Mouse (Mus musculus) lung, adult 2 months (tissue): ENCODE measurements around the gene Gm9918.

ENCODE experiments used
- CTCF ChIP-seq: fragments of 200-500 bp; IDR thresholded peaks from 2 replicates; pipeline ENCODE4 v1.5.1; 2011; ENCODE audit warnings: mild to moderate bottlenecking, low read length, control low read depth; ENCODE audit not compliant: insufficient read depth
- POLR2A ChIP-seq: fragments of 200-500 bp; IDR thresholded peaks from 2 replicates; pipeline ENCODE4 v1.6.1; 2011; ENCODE audit warnings: low read depth, mild to moderate bottlenecking, control low read depth, low read length, borderline replicate concordance; ENCODE audit errors: extremely low read depth

DNA sequence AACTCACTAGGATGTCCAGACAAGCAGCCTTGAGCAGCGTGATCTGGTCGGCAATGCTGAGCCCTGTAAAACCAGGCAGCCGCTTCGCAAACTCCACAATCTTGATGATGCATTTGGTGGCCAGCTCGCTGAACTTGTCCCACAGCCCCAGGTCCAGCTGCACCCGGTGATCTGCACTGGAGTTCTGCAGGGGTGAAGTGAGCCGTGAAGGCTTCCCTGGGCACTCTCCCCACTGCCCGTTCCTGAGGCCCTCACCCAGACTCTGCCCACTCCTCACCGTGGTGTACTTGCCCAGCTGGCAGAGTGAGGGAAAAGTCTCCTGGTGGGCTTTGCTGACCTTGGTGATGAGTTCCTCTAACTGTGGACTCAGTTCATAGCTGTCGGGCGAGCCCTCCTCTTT is 30.5 kb upstream of the Gm9918 start:
- TF ChIP-seq POLR2A (no peak), CTCF (no peak)
